Mouse (Mus musculus) Patski (cell line): ENCODE results near the gene Acap2. TPM values are rescaled to one million over a fixed set of nuclear protein-coding genes. Genes with fewer than 3 reads are reported as not detected.

Source experiments
- ATAC-seq: fragments of 100-300 bp; one replicate; pipeline ENCODE4 v1.8.0; 2021
- CTCF ChIA-PET: fragments of 350-600 bp; sonication (Branson Sonifier 250); formaldehyde crosslinking; loops from one replicate; lab custom pipeline; 2022; ENCODE audit warnings: inconsistent platforms; lab: Charles Lee
- POLR2A ChIA-PET: fragments of 350-600 bp; sonication (Branson Sonifier 250); formaldehyde crosslinking; loops from one replicate; lab custom pipeline; 2022; ENCODE audit warnings: antibody characterized with exemption, inconsistent platforms; lab: Charles Lee
- DNase-seq: peaks from one replicate; pipeline ENCODE4 v3.0.0-alpha.2; 2011; ENCODE audit warnings: low read depth, low spot score
- H3K27me3 ChIP-seq: fragments of 371-371 bp; one replicate; pipeline ENCODE4 v1.5.1; 2021
- CTCF ChIP-seq: fragments of 100-300 bp; IDR thresholded peaks from one replicate; pipeline ENCODE4 v1.5.1; 2021
- in situ Hi-C: fragments of 300-500 bp; cut with MboI; formaldehyde crosslinking; loops from 3 replicates; pipeline ENCODE4 v1.11.1; 2018; ENCODE audit warnings: low pct_unique_long_range_greater_than_20kb, mixed read lengths
- polyA plus RNA-seq: library from polyadenylated mRNA; unstranded; gene quantifications from one replicate; pipeline ENCODE4 v1.2.3, GENCODE M21; 2021

Gene Acap2
- polyA plus RNA-seq, 1 experiment from 2014 or later = 38.4 TPM

DNA sequence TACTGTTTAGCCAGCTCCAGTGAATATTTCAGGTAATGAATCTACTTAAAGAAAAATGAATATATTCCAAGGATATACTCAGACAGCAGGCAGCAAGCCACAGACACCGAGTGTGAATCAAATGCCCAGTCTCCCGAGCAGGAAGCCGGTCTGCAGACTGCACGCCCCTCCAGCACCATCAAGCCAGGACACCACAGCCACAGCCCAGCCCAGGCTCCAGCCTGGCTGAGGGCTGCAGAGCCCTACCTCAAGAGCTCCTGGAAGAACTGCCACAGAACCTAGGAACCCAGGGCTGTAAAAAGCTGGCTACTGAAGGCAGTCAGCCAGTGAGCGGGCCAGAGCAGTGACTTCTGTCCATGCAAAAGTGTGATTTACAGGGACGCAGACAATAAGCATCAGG lies 148.2 kb downstream of the Acap2 start:
- CTCF ChIA-PET = no interaction called here
- DNase-seq (no peak), ATAC-seq (no peak)
- no peaks in the 10 kb centered on the region for H3K27me3 ChIP-seq
- no peak for TF ChIP-seq CTCF
- POLR2A ChIA-PET = no interaction called here
- in situ Hi-C loops = loop anchor here (25.0 kb wide), 1 partner anchor 791 kb away; the partner anchor contains the start of gene Cpn2

DNA sequence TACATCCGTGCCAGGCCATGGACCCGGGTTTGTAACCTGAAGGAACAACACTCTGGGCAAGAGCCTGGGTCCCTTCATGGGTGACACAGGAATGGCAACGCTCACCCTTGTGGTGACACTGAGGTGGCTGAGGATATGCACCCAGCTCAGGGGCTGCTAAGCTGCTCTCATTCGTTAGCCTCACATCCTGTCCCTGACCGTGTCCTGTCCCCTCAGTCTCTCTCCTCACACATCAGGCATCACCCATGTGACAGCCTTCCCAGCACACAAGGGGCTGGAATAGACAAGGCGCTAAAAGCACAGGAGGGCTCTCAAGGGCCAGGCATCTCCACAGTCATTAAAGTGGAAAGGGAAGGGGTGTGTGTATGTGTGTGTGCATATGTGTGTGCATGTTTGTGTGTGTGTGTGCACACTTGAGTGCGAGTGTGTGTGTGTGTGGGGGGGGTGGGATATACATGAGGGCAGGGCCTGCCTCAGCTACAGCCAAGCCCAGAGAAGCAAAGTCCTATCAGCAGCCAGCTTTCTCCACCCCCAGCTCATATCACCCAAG lies 148.8 kb downstream of the Acap2 start:
- TF ChIP-seq CTCF = no peak
- in situ Hi-C loops = loop anchor here (25.0 kb wide), 1 partner anchor 790 kb away; the partner anchor contains the start of gene Cpn2
- H3K27me3 ChIP-seq = no peaks in the 10 kb centered on the region
- POLR2A ChIA-PET = no interaction called here
- ATAC-seq (no peak), DNase-seq (no peak)
- CTCF ChIA-PET = no interaction called here

DNA sequence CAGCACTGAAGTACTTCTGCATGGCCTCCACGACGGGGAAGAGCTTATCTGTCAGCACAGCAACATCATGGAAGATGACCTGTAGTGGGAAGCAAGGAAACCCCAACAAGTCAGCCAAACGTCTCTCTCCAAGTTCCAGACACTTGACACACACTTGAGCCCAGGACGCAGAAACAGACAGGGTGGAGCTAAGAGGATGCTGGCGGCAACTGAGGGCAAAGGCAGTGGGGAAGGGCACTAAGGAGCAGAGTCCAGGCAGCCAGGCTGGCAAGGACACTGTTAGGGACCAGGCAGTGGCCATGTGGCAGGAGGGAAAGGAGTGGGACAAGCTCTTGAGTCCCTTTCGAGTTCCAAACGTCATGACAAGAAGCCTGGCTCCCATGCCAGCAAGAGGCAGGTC lies 150.3 kb downstream of the Acap2 start:
- CTCF ChIA-PET = interaction anchor here (1.2 to 2.4 kb wide), 2 partner anchors 9 to 10 kb away, joined by 3 to 6 read pairs; no protein-coding TSS in a partner anchor
- no peak for ATAC-seq
- no peak for DNase-seq
- TF ChIP-seq CTCF = no peak
- POLR2A ChIA-PET = interaction anchor here (1.2 kb wide), 1 partner anchor 11 kb away, joined by 3 read pairs; no protein-coding TSS in a partner anchor
- in situ Hi-C loops = loop anchor here (25.0 kb wide), 1 partner anchor 788 kb away; the partner anchor contains the start of gene Cpn2
- no peaks in the 10 kb centered on the region for H3K27me3 ChIP-seq

DNA sequence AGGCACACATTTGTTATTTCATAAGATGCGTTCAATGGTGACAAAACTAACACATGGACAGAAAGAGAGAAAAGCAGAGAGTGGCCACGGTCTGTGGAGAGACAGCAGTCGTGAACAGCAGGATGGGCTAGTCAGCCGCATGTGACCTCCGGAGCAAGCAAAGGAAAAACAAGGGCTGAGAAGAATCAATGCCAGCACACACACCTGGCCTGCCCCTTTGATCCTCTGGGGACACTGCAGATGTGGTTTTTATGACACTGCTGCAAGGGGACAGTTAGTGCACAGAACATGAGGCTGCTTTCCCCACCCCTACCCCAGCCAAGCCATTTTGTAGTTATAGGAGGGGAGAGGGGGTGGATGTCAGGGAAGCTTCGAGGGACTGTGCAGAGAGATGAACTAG lies 152.9 kb downstream of the Acap2 start:
- H3K27me3 ChIP-seq = no peaks in the 10 kb centered on the region
- no peak for TF ChIP-seq CTCF
- ATAC-seq = no peak
- ChIA-PET POLR2A (no interaction called here), CTCF (interaction anchor here (1.0 to 1.1 kb wide), 2 partner anchors 9 to 13 kb away, joined by 3 read pairs; no protein-coding TSS in a partner anchor)
- in situ Hi-C loops = no loop called here
- no peak for DNase-seq

DNA sequence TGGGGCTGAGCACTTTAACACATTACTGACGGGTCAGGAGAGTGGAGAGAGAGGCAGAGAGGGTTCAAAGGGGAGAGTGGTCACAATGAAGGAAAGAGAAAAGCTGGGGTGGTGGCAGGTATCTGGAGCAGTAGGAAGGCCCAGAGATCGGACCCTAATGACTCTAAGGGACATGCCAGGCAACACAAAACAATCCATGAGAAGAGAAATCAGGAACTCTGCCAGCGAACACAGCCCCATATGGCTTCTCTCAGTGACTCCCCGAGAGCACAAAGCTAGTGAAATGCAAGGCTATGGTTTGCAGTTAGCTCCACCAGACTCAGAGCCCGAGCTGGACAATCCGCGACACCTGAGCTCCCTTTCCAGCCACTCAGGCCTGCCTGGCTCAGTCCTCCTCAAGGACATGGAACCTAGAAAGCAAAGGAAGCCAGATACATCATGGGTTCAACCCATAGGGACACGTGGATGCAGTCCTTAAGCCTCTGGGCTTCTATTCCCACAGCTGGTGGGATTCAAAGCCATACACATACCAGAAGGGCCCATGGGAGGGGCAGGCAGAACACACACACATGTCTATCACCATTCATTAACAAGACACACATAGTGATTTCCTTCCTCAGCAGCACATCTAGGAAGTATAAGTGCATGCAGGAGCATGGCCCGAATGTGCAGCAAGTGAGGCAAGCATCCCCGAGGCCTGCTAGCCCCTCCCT lies 153.7 kb downstream of the Acap2 start:
- in situ Hi-C loops = no loop called here
- TF ChIP-seq CTCF = no peak
- H3K27me3 ChIP-seq = no peaks in the 10 kb centered on the region
- ChIA-PET CTCF (no interaction called here), POLR2A (no interaction called here)
- ATAC-seq (no peak), DNase-seq (no peak)

DNA sequence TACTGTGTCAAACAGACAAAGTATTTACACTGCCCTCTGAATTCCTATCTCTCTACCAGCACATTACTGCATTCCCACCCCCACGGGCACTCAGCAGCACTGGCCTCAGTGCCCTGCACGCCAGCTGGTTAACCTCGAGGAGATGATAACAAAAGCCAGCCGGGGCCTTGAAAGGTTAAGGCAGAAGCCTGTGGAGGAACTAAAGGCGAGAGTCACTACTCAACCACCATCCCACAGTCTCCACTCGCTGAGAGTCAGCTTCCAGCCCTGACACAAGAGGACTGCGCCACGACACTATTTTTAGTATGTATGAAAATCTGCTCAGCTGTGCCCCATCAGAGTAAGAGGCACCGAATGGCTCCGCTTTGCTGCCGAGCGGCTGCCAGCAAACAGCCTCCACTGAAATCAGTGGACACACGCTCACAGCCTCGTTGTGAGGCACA lies 154.8 kb downstream of the Acap2 start:
- DNase-seq (no peak), ATAC-seq (no peak)
- no peaks in the 10 kb centered on the region for H3K27me3 ChIP-seq
- in situ Hi-C loops = no loop called here
- POLR2A ChIA-PET = no interaction called here
- CTCF ChIA-PET = no interaction called here
- no peak for TF ChIP-seq CTCF

DNA sequence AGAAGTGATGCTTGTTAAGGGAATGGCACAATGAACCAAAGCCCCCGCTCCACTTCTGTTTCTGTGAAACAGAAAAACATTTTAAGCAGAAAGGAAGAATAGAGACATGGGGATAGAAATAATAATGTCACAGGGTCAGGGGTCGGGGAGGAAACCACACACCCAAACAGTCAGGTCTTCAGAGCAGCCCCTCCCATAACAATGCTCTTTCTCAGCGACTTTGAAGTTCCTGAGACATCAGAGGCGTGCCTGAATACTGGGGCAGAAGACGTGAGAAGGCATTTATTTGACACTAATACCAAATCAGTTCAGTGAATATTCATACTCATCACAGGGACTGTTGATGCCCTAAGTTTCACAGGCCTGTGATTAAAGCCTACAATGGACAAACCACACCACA lies 155.8 kb downstream of the Acap2 start:
- POLR2A ChIA-PET = no interaction called here
- in situ Hi-C loops = no loop called here
- no peak for ATAC-seq
- no peak for TF ChIP-seq CTCF
- CTCF ChIA-PET = no interaction called here
- DNase-seq = no peak
- no peaks in the 10 kb centered on the region for H3K27me3 ChIP-seq

DNA sequence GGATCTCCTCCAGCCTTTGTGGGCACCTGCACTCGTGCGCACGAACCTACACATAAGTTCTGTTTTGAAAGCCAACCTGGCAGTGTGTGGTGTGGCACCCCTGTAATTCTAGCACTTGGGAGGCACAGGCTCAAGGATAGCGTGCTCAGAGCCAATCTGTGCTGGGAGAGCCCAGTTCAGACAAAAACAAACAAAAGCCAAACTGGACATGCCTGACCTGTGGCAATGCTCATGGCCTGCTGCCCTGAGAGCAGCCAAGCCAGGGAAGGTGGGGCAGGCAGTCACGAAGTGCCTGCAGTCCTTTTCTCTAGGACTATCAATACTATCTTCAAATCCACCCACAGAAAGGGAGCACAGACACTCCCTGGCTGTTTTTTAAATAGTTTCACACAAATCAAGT lies 157.9 kb downstream of the Acap2 start:
- no peak for TF ChIP-seq CTCF
- no peaks in the 10 kb centered on the region for H3K27me3 ChIP-seq
- in situ Hi-C loops = no loop called here
- ChIA-PET CTCF (interaction anchor here (0.7 to 1.7 kb wide), 2 partner anchors 17 to 22 kb away, joined by 3 read pairs; no protein-coding TSS in a partner anchor), POLR2A (interaction anchor here (0.6 kb wide), 1 partner anchor 441 kb away, joined by 4 read pairs; no protein-coding TSS in a partner anchor)
- ATAC-seq (no peak), DNase-seq (no peak)

Other genes starting within 250 kb of the Acap2 start
- 27.6 TPM for gene Xxylt1, start 119.8 kb downstream of the Acap2 start, polyA plus RNA-seq
- 55.2 TPM for gene Ppp1r2, start 74.0 kb upstream of the Acap2 start, polyA plus RNA-seq
- not detected for gene Apod, start 113.6 kb upstream of the Acap2 start, polyA plus RNA-seq
- gene Bdh1, start 221.0 kb upstream of the Acap2 start, polyA plus RNA-seq = 26.7 TPM